Mouse (Mus musculus): Measurements from ENCODE around the gene Map4k2. TPM values are rescaled to one million over a fixed set of nuclear protein-coding genes. Genes with fewer than 3 reads are reported as not detected.

Map4k2 gene
- polyA plus RNA-seq, 1 experiment from 2014 or later: 15.0 TPM

DNA sequence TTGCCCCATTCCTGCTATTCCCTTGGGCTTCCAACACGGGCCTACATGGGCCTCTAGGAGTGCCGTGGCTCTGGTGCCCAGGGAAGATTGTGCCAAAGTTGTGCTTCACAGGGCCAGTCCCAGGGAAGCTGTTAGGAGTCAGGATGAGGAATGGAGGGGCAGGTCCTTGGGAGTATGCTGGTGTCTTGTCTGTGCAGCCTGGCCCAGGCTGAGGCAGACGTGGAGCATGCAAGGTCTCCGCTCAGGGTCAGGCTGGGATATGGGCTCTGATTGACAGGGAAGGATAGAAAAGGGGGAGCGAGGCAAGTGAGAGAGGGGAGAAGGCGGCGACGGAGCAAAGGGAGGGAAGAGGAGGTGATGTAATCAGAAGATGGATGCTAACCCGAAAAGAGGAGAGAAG, 16.2 kb upstream of the Map4k2 start:
- H3K27me3 ChIP-seq (ENCODE audit: insufficient read depth, poor library complexity, severe bottlenecking): no peaks in the 10 kb centered on the region
- H3K4me3 ChIP-seq: no peak overlapping the region
- no peaks in the 10 kb centered on the region for H3K9me3 ChIP-seq
- DNase-seq (ENCODE audit: low spot score): no peak
- H3K27ac ChIP-seq: no peak overlapping the region
- WGBS: 75% methylated on average over 9 of the region's 9 CpGs
- H3K4me1 ChIP-seq: peaks cover 24% of the 10 kb centered on the region
- H3K36me3 ChIP-seq: peaks cover 25% of the 10 kb centered on the region

GRCm38 (mm10) chr19:6331178-6331577, 9.8 kb upstream of the Map4k2 start:
- no peak overlapping the region for H3K4me3 ChIP-seq
- no peaks in the 10 kb centered on the region for H3K27me3 ChIP-seq (ENCODE audit: insufficient read depth, poor library complexity, severe bottlenecking)
- no peak for DNase-seq (ENCODE audit: low spot score)
- 58% methylated on average over 5 of the region's 5 CpGs for WGBS
- H3K4me1 ChIP-seq: peaks cover 26% of the 10 kb centered on the region
- H3K36me3 ChIP-seq: no peaks in the 10 kb centered on the region
- H3K9me3 ChIP-seq: no peaks in the 10 kb centered on the region
- H3K27ac ChIP-seq: no peak overlapping the region

- Histone ChIP-seq H3K27me3 (ENCODE audit: insufficient read depth, poor library complexity, severe bottlenecking) (no peaks in the 10 kb centered on the region), H3K9me3 (no peaks in the 10 kb centered on the region), H3K4me3 (peak overlapping the region; percentile 35), H3K4me1 (peaks cover 33% of the 10 kb centered on the region), H3K36me3 (peaks cover 5% of the 10 kb centered on the region), H3K27ac (peak overlapping the region; percentile 82)
- no peak for DNase-seq (ENCODE audit: low spot score)
- 25% methylated on average over 13 of the region's 13 CpGs for WGBS
Observed at GRCm38 (mm10) chr19:6331719-6332516, 9.0 kb upstream of the Map4k2 start.

- Histone ChIP-seq H3K4me1 (peaks cover 39% of the 10 kb centered on the region), H3K27ac (peak overlapping the region; percentile 91), H3K27me3 (ENCODE audit: insufficient read depth, poor library complexity, severe bottlenecking) (no peaks in the 10 kb centered on the region), H3K9me3 (no peaks in the 10 kb centered on the region), H3K4me3 (peak overlapping the region; percentile 87), H3K36me3 (peaks cover 26% of the 10 kb centered on the region)
- DNase-seq (ENCODE audit: low spot score): no peak
- 69% methylated on average over 9 of the region's 9 CpGs for WGBS
Observed at GRCm38 (mm10) chr19:6333761-6334595, 7.0 kb upstream of the Map4k2 start.

DNA sequence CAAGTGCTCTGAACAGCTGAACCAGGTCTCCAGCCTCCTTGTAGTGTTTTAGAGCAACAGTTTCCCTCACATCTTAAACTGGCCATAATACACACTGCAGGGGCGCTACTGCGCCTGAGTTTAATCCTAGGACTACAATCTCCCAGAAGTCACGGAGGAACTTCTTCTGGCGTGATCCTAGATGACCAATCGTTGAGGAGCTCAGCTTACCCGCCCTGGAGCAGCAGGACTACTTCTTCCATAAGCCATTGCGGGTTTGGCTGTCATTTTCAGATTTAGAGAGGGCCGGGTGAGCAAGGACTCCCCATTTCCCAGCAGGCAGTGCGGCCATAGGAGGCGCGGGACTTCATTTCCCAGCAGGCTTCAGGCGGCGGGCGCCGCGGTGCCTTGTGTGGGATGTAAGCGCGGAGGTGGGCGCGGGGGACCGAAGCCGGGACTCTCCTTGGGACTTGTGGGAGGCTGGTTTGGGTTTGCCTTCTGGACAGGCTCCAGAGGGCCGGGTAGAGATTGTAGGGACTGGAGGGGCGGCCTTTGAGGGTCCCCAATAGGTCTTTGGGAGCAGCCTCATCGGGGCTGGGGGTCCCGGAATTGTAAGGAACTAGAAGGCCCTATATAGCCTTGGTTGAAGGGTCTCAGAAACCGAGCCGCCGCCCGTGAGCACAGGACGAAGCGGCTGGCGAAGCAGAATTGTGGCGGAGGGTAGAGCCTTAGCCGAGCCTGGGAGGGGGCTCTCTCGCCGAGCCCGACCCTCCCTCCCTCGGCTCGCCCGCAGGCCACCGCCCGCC, 6.1 kb upstream of the Map4k2 start, which contains the start of gene Men1:
Gene Men1, plus strand, starts transcription at position 307 of the 785 bp plus-strand sequence.
- H3K9me3 ChIP-seq: no peaks in the 10 kb centered on the region
- peak; percentile 99 for DNase-seq (ENCODE audit: low spot score)
- peaks cover 35% of the 10 kb centered on the region for H3K36me3 ChIP-seq
- WGBS: under 1% methylated on average over 43 of the region's 43 CpGs
- peaks cover 42% of the 10 kb centered on the region for H3K4me1 ChIP-seq
- peak within 1 kb of the TSS; percentile 87 for H3K4me3 ChIP-seq
- H3K27me3 ChIP-seq (ENCODE audit: insufficient read depth, poor library complexity, severe bottlenecking): no peaks in the 10 kb centered on the region
- peak within 1 kb of the TSS; percentile 91 for H3K27ac ChIP-seq

- Histone ChIP-seq H3K36me3 (peaks cover 39% of the 10 kb centered on the region), H3K9me3 (no peaks in the 10 kb centered on the region), H3K4me1 (peaks cover 47% of the 10 kb centered on the region), H3K27ac (peak overlapping the region; percentile 91), H3K27me3 (ENCODE audit: insufficient read depth, poor library complexity, severe bottlenecking) (no peaks in the 10 kb centered on the region), H3K4me3 (peak overlapping the region; percentile 87)
- under 1% methylated on average over 25 of the region's 25 CpGs for WGBS
- no peak for DNase-seq (ENCODE audit: low spot score)
Observed at GRCm38 (mm10) chr19:6335458-6335827, 5.5 kb upstream of the Map4k2 start.

DNA sequence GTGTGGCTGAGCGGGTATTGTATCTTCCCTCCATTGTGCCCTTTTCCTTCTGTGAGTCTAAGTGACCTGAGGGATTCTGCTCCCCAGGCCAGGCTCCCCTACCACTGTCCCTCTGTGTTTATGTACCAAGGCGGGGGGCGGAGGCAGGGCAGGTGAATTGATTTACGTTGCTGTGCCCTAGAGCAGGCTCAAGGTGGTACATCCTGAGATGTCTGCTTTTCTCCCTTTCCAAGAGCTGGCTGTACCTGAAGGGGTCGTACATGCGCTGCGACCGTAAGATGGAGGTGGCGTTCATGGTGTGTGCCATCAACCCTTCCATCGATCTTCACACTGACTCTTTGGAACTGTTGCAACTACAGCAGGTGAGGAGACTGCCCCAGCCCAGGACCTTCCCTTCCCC, 4.0 kb upstream of the Map4k2 start:
- Histone ChIP-seq H3K27ac (no peak overlapping the region), H3K9me3 (no peaks in the 10 kb centered on the region), H3K4me3 (peak overlapping the region; percentile 87), H3K4me1 (peaks cover 56% of the 10 kb centered on the region), H3K27me3 (ENCODE audit: insufficient read depth, poor library complexity, severe bottlenecking) (no peaks in the 10 kb centered on the region), H3K36me3 (peaks cover 39% of the 10 kb centered on the region)
- 92% methylated on average over 10 of the region's 10 CpGs for WGBS
- DNase-seq (ENCODE audit: low spot score): no peak

- 95% methylated on average over 7 of the region's 7 CpGs for WGBS
- Histone ChIP-seq H3K27me3 (ENCODE audit: insufficient read depth, poor library complexity, severe bottlenecking) (0 out of 2 replicates have a peak, but pooled peaks cover 7% of the 10 kb centered on the region), H3K9me3 (no peaks in the 10 kb centered on the region), H3K27ac (no peak overlapping the region), H3K36me3 (peaks cover 43% of the 10 kb centered on the region), H3K4me1 (peaks cover 66% of the 10 kb centered on the region), H3K4me3 (no peak overlapping the region)
- DNase-seq (ENCODE audit: low spot score): no peak
Observed at GRCm38 (mm10) chr19:6338171-6338570, 2.8 kb upstream of the Map4k2 start.

- H3K36me3 ChIP-seq: peaks cover 47% of the 10 kb centered on the region
- no peak for DNase-seq (ENCODE audit: low spot score)
- H3K27ac ChIP-seq: no peak overlapping the region
- H3K9me3 ChIP-seq: no peaks in the 10 kb centered on the region
- 0 out of 2 replicates have a peak, but pooled peaks cover 7% of the 10 kb centered on the region for H3K27me3 ChIP-seq (ENCODE audit: insufficient read depth, poor library complexity, severe bottlenecking)
- peaks cover 69% of the 10 kb centered on the region for H3K4me1 ChIP-seq
- H3K4me3 ChIP-seq: no peak overlapping the region
- WGBS: 85% methylated on average over 11 of the region's 11 CpGs
Observed at GRCm38 (mm10) chr19:6338716-6339115, 2.2 kb upstream of the Map4k2 start.

- H3K4me1 ChIP-seq: peaks cover 66% of the 10 kb centered on the region
- 92% methylated on average over 6 of the region's 6 CpGs for WGBS
- H3K4me3 ChIP-seq: no peak overlapping the region
- H3K27ac ChIP-seq: no peak overlapping the region
- peaks cover 51% of the 10 kb centered on the region for H3K36me3 ChIP-seq
- DNase-seq (ENCODE audit: low spot score): no peak
- 0 out of 2 replicates have a peak, but pooled peaks cover 7% of the 10 kb centered on the region for H3K27me3 ChIP-seq (ENCODE audit: insufficient read depth, poor library complexity, severe bottlenecking)
- no peaks in the 10 kb centered on the region for H3K9me3 ChIP-seq
Observed at GRCm38 (mm10) chr19:6339191-6339590, 1.7 kb upstream of the Map4k2 start.

DNA sequence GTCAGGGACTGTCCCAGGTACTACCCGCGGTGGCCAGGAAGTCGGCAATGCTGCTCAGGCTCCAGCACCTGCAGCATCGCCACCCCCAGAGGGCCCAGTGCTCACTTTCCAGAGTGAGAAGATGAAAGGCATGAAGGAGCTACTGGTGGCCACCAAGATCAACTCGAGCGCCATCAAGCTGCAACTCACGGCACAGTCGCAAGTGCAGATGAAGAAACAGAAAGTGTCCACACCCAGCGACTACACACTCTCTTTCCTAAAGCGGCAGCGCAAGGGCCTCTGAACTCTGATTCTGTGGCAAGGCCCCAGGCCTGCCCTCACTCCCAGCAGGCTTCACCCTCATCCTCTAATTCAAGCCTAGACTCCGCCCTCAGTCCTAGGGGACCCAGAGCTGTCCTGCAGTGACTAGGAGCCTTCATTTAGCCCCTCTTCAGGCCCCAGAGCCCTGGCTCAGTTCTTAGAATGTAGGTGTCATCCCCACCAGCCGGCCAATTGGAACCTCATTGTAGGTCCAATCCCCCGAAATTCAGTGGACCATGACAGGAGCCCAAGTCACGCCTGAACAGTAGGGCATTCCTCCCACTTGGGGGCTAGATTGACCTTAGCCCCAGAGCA, 938 bp upstream of the Map4k2 start:
- DNase-seq (ENCODE audit: low spot score): no peak
- no peaks in the 10 kb centered on the region for H3K9me3 ChIP-seq
- 0 out of 2 replicates have a peak, but pooled peaks cover 7% of the 10 kb centered on the region for H3K27me3 ChIP-seq (ENCODE audit: insufficient read depth, poor library complexity, severe bottlenecking)
- peak overlapping the region; percentile 56; the same call in 1 of the 2 replicates for H3K27ac ChIP-seq
- H3K4me3 ChIP-seq: peak overlapping the region; percentile 84
- H3K36me3 ChIP-seq: peaks cover 59% of the 10 kb centered on the region
- WGBS: 72% methylated on average over 15 of the region's 15 CpGs
- peaks cover 59% of the 10 kb centered on the region for H3K4me1 ChIP-seq

DNA sequence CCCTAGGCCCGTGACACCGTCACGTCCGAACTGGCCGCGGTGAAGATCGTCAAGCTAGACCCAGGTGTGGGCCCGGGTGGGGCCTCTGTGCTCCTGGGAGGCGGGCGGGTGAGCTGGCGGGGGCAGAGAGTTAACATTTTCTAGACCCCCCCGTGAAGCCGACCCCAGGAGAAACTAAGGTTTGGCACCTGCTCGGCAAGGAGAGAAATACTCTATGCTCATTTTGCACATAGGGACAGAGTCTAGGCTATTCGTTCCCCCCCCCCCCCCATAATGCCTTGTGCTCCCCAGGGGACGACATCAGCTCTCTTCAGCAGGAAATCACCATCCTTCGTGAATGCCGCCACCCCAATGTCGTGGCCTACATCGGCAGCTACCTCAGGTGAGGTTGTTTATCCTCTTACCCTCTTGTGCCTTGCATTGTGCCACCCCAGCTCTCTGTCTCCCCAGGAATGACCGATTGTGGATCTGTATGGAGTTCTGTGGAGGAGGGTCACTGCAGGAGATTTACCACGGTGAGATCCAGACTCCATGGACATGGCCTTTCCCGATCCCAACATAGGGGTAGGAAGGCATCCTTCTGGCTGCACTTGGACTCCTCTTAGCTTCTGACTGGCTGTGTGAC, 630 bp downstream of the Map4k2 start:
- peak overlapping the region; percentile 84 for H3K4me3 ChIP-seq
- no peaks in the 10 kb centered on the region for H3K9me3 ChIP-seq
- DNase-seq (ENCODE audit: low spot score): no peak
- peak overlapping the region; percentile 91 for H3K27ac ChIP-seq
- 9% methylated on average over 23 of the region's 23 CpGs for WGBS
- peaks cover 73% of the 10 kb centered on the region for H3K36me3 ChIP-seq
- peaks cover 61% of the 10 kb centered on the region for H3K4me1 ChIP-seq
- H3K27me3 ChIP-seq (ENCODE audit: insufficient read depth, poor library complexity, severe bottlenecking): 0 out of 2 replicates have a peak, but pooled peaks cover 7% of the 10 kb centered on the region
